Mouse (Mus musculus) common myeloid progenitor, adult 5-6 weeks (primary cell): ENCODE measurements around the gene Gnb2. TPM values are rescaled to one million over a fixed set of nuclear protein-coding genes. Genes with fewer than 3 reads are reported as not detected.

Experiments used
- ATAC-seq: replicated peaks from 2 replicates; pipeline ENCODE4 v1.8.0; 2016; ENCODE audit warnings: low read depth, mild to moderate bottlenecking, moderate TSS enrichment, inconsistent platforms; ENCODE audit not compliant: poor library complexity, severe bottlenecking
- total RNA-seq: library from RNA; stranded (forward); fragments of 200-1000, 187-1606 nt; gene quantifications from 2 replicates; pipeline ENCODE4 v1.2.3, GENCODE M21; 2017

The Gnb2 gene
- total RNA-seq, 1 experiment from 2014 or later: 190 TPM

- no peak for ATAC-seq
Measured at GRCm38 (mm10) chr5:137487616-137488015, 45.7 kb downstream of the Gnb2 start.

- no peak for ATAC-seq
Measured at GRCm38 (mm10) chr5:137485851-137486155, 47.5 kb downstream of the Gnb2 start.

- ATAC-seq: no peak
Measured at GRCm38 (mm10) chr5:137485071-137485850, 48.0 kb downstream of the Gnb2 start.

GRCm38 (mm10) chr5:137481897-137482296, 51.4 kb downstream of the Gnb2 start:
- ATAC-seq: no peak

GRCm38 (mm10) chr5:137481138-137481537, 52.2 kb downstream of the Gnb2 start:
- peak; percentile 72 for ATAC-seq

Other genes starting within 250 kb of the Gnb2 start
- gene Ache, start 246.0 kb downstream of the Gnb2 start, total RNA-seq: 6.3 and 6.6 TPM in 2 replicates
- 3.2 and 4.4 TPM in 2 replicates for gene Ufsp1, start 238.9 kb downstream of the Gnb2 start, total RNA-seq
- gene Srrt, start 225.8 kb downstream of the Gnb2 start, total RNA-seq: 296 and 373 TPM in 2 replicates
- gene Trip6, start 219.1 kb downstream of the Gnb2 start, total RNA-seq: 12.7 and 13.7 TPM in 2 replicates
- gene Slc12a9, start 199.9 kb downstream of the Gnb2 start, total RNA-seq: 2.1 and 5.8 TPM in 2 replicates
- gene Ephb4, start 183.4 kb downstream of the Gnb2 start, total RNA-seq: not detected in 2 replicates
- 0.10 and 0.37 TPM in 2 replicates for gene Zan, start 56.4 kb downstream of the Gnb2 start, total RNA-seq
- gene Pop7, start 31.0 kb downstream of the Gnb2 start, total RNA-seq: 21.6 and 38.0 TPM in 2 replicates
- gene Gigyf1, start 15.0 kb downstream of the Gnb2 start, total RNA-seq: 6.7 and 12.5 TPM in 2 replicates
- not detected in 2 replicates for gene Epo, start 268 bp downstream of the Gnb2 start, total RNA-seq
- gene Actl6b, start 20.0 kb upstream of the Gnb2 start, total RNA-seq: not detected in 2 replicates
- gene Tfr2, start 36.3 kb upstream of the Gnb2 start, total RNA-seq: 45.3 and 63.4 TPM in 2 replicates
- 13.3 and 24.0 TPM in 2 replicates for gene Mospd3, start 67.5 kb upstream of the Gnb2 start, total RNA-seq
- gene Pcolce, start 80.3 kb upstream of the Gnb2 start, total RNA-seq: not detected in 2 replicates
- gene Fbxo24, start 95.5 kb upstream of the Gnb2 start, total RNA-seq: not detected in 2 replicates
- 17.0 and 33.8 TPM in 2 replicates for gene Lrch4, start 95.6 kb upstream of the Gnb2 start, total RNA-seq
- 6.0 and 6.5 TPM in 2 replicates for gene Gm20605, start 95.7 kb upstream of the Gnb2 start, total RNA-seq
- gene Sap25, start 107.8 kb upstream of the Gnb2 start, total RNA-seq: 5.6 and 9.3 TPM in 2 replicates
- not detected in 2 replicates for gene Irs3, start 112.2 kb upstream of the Gnb2 start, total RNA-seq
- 10.1 and 15.7 TPM in 2 replicates for gene Agfg2, start 151.2 kb upstream of the Gnb2 start, total RNA-seq
- gene Nyap1, start 208.1 kb upstream of the Gnb2 start, total RNA-seq: 0.05 TPM in 1 of 2 replicates, not detected in the other
- 86.7 and 97.2 TPM in 2 replicates for gene Tsc22d4, start 212.2 kb upstream of the Gnb2 start, total RNA-seq
- 13.0 and 21.9 TPM in 2 replicates for gene Ppp1r35, start 245.3 kb upstream of the Gnb2 start, total RNA-seq